Mouse (Mus musculus) lung, adult 18-20 months (tissue): ENCODE data around the gene Atg16l1.
"Not testable (repeated sequence)": the region's sequence is repeated elsewhere in the genome, so short reads cannot be mapped to it uniquely, and the experiment has no call there.

Experiments
- DNase-seq, 2 experiments: peaks; one replicate each; pipeline ENCODE4 v3.0.0; 2022; ENCODE audit warnings: mixed read lengths in 2 of 2

Atg16l1 gene

GRCm38 (mm10) chr1:87774845-87775244, 19.2 kb downstream of the Atg16l1 start:
- DNase-seq = no peak

GRCm38 (mm10) chr1:87779204-87779785, 23.6 kb downstream of the Atg16l1 start:
- no peak for DNase-seq

DNA sequence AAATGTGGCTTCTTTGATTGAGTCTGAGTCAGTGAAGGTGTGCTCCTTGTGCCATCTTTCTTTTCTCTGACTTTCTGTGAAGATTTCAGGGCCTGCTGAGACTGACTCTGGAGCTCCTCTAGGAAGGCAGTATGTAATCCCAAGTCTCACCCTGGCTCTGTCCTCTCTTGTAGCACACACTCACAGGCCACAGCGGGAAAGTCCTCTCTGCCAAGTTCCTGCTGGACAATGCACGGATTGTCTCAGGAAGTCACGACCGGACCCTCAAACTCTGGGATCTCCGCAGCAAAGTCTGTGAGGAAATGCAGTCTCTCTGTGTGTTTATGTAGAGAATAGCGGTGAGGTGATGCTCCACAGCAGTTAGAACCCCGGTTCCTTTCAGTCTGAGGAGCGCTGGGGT, 30.0 kb downstream of the Atg16l1 start:
- no peak for DNase-seq

- no peak for DNase-seq
Measured at GRCm38 (mm10) chr1:87786251-87786650, 30.6 kb downstream of the Atg16l1 start.

DNA sequence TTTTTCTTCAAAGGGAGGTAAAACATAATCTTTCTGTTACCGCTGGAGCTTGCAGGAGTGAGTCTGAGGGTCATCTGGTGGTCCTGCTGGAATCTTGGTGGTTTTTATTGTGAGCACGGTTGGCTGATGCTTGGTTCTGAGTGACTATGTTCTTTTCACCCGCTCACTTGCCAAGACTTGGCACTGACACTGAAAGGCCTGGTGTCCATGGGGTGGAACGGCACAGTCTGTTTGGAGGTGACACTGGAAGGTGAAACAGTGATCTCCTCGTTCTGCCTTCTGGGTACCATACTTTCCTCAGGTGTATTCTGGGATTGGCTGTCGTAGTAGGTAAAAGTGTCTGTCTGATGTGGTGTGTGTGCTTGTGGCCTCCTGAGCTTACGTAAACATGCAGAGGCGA, 34.0 kb downstream of the Atg16l1 start:
- no peak for DNase-seq

- DNase-seq = no peak
Measured at GRCm38 (mm10) chr1:87792438-87793137, 36.9 kb downstream of the Atg16l1 start.

DNA sequence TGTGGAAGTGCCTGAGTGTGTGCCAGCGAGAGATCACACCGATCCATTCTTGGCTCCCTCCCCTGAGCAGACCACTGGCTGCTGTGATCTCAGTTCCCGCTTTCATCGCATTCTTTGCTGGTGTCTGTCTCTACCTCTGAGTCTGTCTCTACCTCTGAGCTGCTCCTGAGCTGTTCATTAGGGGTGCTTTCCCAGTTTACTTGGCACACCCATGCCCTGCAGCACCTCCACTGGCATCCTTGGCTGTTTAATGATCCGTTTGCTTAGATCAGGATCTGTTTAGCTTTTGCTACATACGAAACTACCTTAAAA, 37.4 kb downstream of the Atg16l1 start:
- no peak for DNase-seq

DNA sequence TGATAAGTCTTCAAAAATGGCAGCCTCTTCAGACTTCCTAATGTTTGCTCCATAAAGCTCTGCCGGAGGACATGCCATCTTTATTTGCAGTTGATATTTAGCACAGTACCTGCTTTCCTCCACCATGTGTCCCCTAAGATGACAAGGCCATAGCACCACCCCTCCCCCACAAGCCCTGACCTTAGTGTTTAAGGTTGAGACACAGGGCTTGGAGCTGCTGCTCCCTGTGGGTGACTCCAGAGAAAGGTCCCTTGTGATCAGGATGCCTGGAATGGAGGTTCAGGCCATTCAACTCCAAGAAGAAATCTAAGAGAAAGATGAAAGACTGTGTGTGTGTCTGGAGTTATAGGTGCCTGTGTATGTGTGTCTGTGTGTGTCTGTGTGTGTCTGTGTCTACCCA, 42.0 kb downstream of the Atg16l1 start:
- no peak for DNase-seq

DNA sequence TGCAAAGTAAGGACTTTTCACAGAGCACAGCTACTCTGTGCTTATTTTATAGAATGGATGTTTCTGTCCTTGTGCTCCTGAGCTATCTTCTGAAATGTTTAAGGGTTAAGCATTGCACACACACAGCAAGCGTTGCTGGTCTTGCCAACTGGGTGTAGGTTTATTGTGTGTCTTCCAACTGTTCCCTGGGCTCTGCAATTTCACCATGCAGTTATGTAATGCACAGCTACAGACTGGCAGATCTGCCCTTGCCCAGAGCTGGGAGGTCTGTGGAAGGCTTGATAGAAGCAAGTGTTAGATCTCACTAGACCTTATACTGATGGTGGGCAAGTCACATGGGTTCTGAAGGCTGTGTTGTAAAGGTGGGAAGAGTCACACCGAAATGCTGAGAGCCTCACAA, 42.6 kb downstream of the Atg16l1 start:
- no peak for DNase-seq

DNA sequence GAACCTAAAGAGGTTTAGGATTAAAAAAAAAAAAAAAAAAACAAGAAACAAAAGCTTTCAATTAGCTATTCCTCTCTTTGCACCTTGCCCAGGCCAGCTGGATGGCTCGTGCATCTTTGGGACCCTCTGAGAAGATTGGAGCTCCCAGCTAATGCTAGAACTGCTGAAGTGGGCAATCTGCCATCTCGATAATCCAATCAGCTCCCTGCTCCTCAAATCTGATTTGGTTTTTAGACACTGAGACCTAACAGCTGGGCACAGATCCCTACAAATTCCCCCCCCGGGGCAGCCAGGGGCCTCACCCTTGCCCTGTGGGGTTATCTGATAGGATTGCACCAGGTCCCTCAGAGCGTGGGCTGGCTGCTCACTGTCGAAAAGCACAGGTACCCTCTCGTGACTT, 47.9 kb downstream of the Atg16l1 start, which contains the start of gene Sag:
TSS of gene Sag (plus strand) at position 105 of the 400 bp plus-strand sequence.
- DNase-seq = no peak

DNA sequence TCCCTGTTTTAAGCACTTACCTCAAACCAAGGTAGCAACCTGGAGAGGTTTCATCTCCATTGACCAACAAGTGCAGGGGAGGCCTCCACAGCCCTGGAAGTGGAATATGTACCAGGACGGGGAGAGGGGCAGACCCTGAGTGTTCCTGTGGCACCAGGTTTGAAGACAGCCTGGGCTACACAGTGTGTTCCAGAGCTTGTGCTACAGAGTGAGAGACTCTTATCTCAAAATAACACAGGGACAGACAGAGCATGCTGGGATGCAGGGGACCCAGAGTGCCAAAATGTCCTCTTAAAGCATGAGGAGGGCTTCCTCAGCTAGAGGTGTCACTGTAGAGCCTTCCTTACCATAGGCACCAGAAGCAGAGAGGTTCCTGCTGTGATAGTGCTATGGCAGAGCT, 52.1 kb downstream of the Atg16l1 start:
- DNase-seq = no peak

DNA sequence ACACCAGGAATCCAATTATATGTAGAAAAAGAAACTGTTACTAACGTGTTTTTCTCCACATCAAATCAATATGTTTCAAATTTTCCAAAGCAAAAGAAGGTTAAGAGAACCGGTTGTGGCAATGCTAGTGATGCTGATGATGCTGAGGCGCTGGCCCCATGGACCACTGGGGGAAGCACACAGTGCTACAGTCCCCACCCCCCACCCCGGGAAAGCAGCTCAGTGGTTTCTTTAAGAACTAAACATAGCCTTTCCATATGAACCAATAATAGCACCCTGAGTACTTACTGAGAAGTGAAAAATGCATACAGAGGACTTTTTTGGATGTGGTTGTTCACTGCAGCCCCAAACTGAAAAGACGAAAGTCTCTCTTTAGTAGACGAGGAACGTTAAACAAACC, 55.7 kb downstream of the Atg16l1 start:
- DNase-seq = no peak

- no peak for DNase-seq
Measured at GRCm38 (mm10) chr1:87812061-87812460, 56.4 kb downstream of the Atg16l1 start.

- DNase-seq = no peak
Measured at GRCm38 (mm10) chr1:87813155-87813554, 57.5 kb downstream of the Atg16l1 start.

- no peak for DNase-seq
Measured at GRCm38 (mm10) chr1:87813681-87814080, 58.0 kb downstream of the Atg16l1 start.

GRCm38 (mm10) chr1:87824420-87824995, 68.8 kb downstream of the Atg16l1 start:
- no peak for DNase-seq

- no peak for DNase-seq
Measured at GRCm38 (mm10) chr1:87825281-87825680, 69.6 kb downstream of the Atg16l1 start.

DNA sequence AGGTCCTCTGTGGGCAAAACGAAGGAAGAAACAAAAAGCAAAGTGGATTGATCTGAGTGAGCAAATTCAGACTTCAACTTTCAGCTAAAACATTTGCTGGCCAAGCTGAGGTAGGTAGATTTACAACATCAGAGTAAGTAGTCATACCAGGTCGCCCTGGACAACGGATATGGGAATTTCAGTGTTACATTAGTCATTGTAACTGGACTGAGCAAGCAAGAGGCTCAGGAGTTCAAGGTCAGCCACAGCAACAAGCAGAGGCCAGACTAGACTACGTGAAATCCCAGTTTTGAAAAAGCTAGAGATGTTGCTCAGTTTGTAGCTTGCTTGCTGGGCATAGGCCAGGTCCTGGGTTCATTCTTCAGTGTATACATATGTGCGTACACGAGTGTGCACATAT, 70.3 kb downstream of the Atg16l1 start:
- DNase-seq = no peak

- no peak for DNase-seq
Measured at GRCm38 (mm10) chr1:87826474-87826873, 70.8 kb downstream of the Atg16l1 start.

GRCm38 (mm10) chr1:87827476-87827875, 71.8 kb downstream of the Atg16l1 start:
- DNase-seq = not testable (repeated sequence)

DNA sequence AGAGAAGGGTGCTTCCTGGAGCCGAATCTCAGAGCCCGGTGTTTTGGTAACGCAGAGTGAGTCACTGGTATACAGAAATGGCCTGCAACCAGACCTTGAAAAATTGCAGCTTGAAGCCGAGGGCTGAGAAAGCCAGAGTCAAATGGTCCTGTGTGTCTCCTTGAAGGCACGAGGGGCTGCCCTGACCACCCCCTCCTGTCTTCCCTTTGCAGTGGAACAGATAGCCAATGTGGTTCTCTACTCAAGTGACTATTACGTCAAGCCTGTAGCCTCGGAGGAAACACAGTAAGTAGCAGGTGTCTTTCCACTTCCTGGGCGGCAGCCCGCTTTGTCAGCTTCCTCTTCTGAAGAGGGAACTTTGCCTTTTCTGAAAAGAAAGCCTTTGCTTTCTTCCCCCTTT, 72.5 kb downstream of the Atg16l1 start:
- peak; percentile 55 to 75 for DNase-seq

- no peak for DNase-seq
Measured at GRCm38 (mm10) chr1:87828926-87829580, 73.4 kb downstream of the Atg16l1 start.

DNA sequence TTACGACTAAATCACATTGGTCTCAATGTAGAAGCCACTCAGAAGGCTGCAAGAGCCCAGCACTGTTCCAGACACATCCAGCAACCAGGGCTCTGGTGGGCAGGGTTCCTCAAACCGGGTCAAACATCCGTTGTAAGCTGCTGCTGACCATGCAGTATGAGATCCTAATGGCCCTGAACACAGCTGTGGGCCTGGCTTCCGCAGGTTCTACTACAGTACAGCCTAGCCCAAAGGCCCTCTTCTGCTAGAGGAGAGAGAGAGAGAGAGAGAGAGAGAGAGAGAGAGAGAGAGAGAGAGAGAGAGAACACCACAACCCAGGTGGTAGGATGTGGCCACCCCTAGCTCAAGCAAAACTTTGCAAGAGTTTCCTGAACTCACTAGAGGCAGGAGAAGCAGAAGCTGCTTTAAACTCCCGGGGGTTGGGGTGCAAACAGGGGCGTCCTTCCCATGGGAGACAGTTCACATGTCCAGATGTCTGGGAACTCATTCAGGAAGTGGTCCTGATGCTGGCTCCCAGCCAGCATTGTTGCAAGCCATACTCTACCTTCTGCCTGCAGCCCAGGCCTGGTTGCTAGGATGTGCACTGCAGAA, 74.0 kb downstream of the Atg16l1 start:
- no peak for DNase-seq

GRCm38 (mm10) chr1:87836453-87836852, 80.8 kb downstream of the Atg16l1 start:
- no peak for DNase-seq
